Mouse (Mus musculus) embryonic facial prominence, embryonic 13.5 days (tissue): ENCODE data around the gene Map7d1. TPM values are rescaled to one million over a fixed set of nuclear protein-coding genes. Genes with fewer than 3 reads are reported as not detected.

Source experiments
- ATAC-seq: fragments of 200-750 bp; cut with Nextera tagmentation; 2 replicates; pipeline ENCODE4 v1.8.0; 2017; ENCODE audit warnings: low read depth; ENCODE audit not compliant: insufficient number of reproducible peaks, insufficient read depth, low FRiP score, low TSS enrichment
- H3K27ac ChIP-seq: fragments of 300-500 bp; sonication (generic); 2 replicates; pipeline ENCODE4 v1.5.1; 2015; ENCODE audit warnings: moderate library complexity, mild to moderate bottlenecking, inconsistent platforms
- H3K27me3 ChIP-seq: fragments of 300-500 bp; sonication (generic); 2 replicates; pipeline ENCODE4 v1.6.1; 2015; ENCODE audit warnings: mild to moderate bottlenecking, inconsistent platforms
- H3K36me3 ChIP-seq: fragments of 300-500 bp; sonication (generic); 2 replicates; pipeline ENCODE4 v1.6.1; 2015; ENCODE audit warnings: mild to moderate bottlenecking, inconsistent platforms
- H3K4me1 ChIP-seq: fragments of 300-500 bp; sonication (generic); 2 replicates; pipeline ENCODE4 v1.6.1; 2015; ENCODE audit warnings: inconsistent platforms
- H3K4me2 ChIP-seq: fragments of 300-500 bp; sonication (generic); 2 replicates; pipeline ENCODE4 v1.6.1; 2015; ENCODE audit warnings: moderate library complexity, mild to moderate bottlenecking, inconsistent platforms
- H3K4me3 ChIP-seq: fragments of 300-500 bp; sonication (generic); 2 replicates; pipeline ENCODE4 v1.5.1; 2015; ENCODE audit warnings: mild to moderate bottlenecking, inconsistent platforms
- H3K9ac ChIP-seq: fragments of 300-500 bp; sonication (generic); 2 replicates; pipeline ENCODE4 v1.6.1; 2015; ENCODE audit warnings: mild to moderate bottlenecking, inconsistent platforms
- H3K9me3 ChIP-seq: fragments of 300-500 bp; sonication (generic); 2 replicates; pipeline ENCODE4 v1.6.1; 2016; ENCODE audit warnings: inconsistent platforms
- WGBS: fragments of 180-500 bp; shearing (Covaris S2); methylation state at CpG from one replicate; pipeline ENCODE4 v1.1.7; 2015; ENCODE audit warnings: mixed read lengths; 5-methylcytosine and 5-hydroxymethylcytosine counted together
- polyA plus RNA-seq: library from polyadenylated mRNA; unstranded; fragments of >200 nt; fragmentation: Nextera tagmentation; extraction: Ambion mirVana; gene quantifications from 2 replicates; pipeline ENCODE4 v1.2.1, GENCODE M21; 2015

Gene Map7d1
- polyA plus RNA-seq, 1 experiment from 2014 or later: 57.0 TPM

DNA sequence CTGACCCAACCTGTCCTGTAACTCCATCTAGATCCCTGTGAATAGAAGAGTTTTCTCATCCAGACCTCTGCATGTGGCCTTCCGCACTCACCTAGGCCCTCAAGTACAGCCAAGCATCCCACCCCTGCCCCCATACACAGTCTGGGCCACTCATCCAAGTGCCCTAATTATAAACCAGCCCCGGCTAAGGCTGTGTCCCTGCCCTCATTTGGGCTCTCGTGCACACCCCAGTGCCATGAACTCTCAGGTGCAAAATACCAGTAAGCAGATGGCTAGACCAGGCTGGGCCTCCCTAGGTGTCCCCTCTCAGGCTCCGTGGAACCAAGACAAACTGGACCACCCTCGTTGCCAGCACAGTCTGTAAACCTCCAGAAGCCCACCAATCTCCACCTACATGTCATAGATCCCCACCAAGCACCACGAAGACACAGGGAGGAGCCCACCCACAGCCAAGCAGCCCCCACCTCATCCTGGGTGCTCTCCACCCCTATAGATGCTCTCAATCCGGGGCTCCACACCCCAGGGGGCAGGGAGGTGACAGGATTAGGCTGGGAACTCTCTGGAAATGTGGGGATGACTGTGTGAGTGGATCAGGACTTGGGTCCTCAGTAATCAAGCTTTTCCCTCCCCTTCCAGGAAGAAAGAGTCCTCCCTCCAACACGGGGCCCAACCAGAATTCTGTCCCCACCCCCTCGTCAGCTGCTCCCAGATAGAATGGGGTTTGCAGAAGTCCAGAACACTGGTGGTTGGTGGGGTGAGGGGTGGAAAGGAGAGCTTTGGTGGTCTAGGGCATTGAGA is 1.6 kb downstream of the Map7d1 start:
- H3K27ac ChIP-seq: peak overlapping the region; percentile 96
- H3K27me3 ChIP-seq: no peaks in the 10 kb centered on the region
- H3K4me3 ChIP-seq: peak overlapping the region; percentile 99
- ATAC-seq: no peak
- H3K36me3 ChIP-seq: no peaks in the 10 kb centered on the region
- H3K9me3 ChIP-seq: no peaks in the 10 kb centered on the region
- H3K9ac ChIP-seq: peak overlapping the region; percentile 99
- peak overlapping the region; percentile 96 for H3K4me2 ChIP-seq
- 16% methylated on average over 9 of the region's 9 CpGs for WGBS
- H3K4me1 ChIP-seq: peaks cover 71% of the 10 kb centered on the region

DNA sequence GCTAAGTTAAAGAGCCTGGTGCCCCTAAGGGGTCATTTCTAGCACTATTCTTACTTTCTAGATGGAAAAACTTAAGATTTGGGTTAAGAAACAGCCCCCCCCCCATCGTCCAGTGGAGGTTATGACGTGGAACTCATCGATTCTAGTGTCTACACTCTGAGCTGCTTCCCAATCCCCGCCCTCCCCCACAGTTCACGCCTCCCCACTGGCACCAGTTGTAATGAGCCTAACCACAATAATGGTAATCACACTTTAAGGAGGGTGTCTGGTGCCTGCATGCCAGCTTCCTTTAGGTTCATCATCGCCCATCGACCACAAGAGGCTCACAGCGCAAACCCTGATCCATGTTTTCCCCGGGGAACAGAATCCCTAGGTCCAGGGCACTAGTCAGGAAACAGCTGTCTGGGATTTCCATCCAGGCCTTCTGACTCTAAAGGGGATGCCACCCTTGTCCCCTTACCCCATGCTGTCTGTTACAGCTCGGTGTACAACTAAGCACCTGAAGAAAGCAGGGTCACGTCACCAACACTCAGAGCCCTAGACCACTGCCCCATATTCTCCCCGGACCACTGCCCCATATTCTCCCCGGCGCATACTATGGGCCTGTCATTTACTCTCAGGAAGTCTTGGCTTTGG is 2.4 kb downstream of the Map7d1 start:
- Histone ChIP-seq H3K27ac (peak overlapping the region; percentile 96; the same call in 1 of the 2 replicates), H3K4me3 (peak overlapping the region; percentile 99), H3K9me3 (no peaks in the 10 kb centered on the region), H3K4me2 (peak overlapping the region; percentile 96), H3K9ac (peak overlapping the region; percentile 99), H3K36me3 (no peaks in the 10 kb centered on the region), H3K4me1 (peaks cover 66% of the 10 kb centered on the region), H3K27me3 (no peaks in the 10 kb centered on the region)
- ATAC-seq: no peak
- 72% methylated on average over 14 of the region's 14 CpGs for WGBS

DNA sequence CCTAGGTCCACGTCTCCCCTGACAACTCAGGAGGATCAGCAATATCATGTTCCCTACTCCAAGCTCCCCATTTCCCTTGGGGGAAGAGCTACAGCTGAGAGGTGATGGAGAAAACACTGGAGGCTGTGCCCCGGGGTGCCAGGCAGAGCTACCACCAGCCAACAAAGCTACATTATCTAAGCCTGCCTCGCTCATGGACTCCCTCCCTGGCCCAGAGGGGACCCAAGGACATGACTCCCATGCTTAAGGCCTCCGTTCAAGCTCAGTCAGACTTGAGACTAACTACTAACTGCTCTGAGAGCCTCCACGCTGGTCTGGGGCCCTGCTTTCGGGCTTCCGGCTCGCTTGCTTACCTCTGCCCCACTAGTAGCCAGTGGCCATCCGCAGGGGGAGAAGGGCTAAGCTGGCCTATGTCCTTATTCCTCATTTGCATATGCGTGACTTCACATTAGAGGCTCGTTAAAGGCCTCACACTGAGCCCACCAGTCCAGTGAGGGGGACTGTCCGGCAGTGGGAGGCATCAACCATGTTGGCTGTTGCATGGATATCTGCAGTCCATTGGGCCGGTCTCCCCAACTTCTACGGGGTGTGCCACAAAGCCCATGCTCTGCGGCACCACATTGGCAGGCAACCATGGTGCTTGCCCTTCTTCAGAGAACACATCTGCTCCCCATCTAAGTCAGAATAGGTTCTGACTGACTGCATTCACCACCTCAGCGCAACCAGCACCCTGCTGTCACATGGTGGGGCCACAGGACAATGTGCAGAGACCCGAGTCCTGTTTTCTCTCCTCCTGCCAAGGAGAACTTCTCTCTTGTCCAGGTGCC is 3.5 kb downstream of the Map7d1 start:
- Histone ChIP-seq H3K4me2 (peak overlapping the region; percentile 17), H3K9me3 (no peaks in the 10 kb centered on the region), H3K27me3 (no peaks in the 10 kb centered on the region), H3K27ac (no peak overlapping the region), H3K4me1 (peaks cover 69% of the 10 kb centered on the region), H3K9ac (peak overlapping the region; percentile 59; the same call in 1 of the 2 replicates), H3K4me3 (no peak overlapping the region), H3K36me3 (no peaks in the 10 kb centered on the region; the same call in 1 of the 2 replicates)
- 70% methylated on average over 17 of the region's 17 CpGs for WGBS
- ATAC-seq: no peak

DNA sequence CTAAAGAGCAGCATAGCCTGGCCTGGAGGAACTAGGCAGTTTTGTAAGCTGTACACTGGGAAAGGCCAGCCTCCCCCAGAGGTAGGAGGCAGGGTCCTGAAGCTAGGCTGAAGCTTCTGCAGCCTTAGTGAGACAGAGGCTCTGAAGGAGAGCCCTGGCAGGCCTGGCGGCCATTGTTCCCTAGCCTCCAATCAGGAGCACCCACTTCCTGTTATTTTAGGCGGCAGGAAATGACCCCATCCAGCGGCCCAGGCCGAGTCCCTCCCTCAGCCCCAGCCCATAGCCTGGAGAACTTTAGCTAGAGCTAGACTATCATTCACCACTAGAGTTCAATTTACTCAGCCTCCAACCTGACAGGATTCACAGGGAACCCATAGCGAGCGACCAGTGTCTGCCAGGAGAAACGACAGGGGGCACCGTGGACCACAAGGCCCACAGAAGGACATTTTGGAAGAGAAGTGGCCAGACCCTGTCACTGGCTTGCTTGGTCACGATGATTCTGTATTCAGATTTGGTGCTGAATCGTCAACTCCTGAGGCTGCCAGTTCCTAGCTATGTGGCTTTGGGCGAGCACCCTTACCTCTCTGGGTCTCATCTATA is 4.4 kb downstream of the Map7d1 start:
- Histone ChIP-seq H3K4me2 (peak overlapping the region; percentile 17), H3K4me1 (peaks cover 67% of the 10 kb centered on the region)
- ATAC-seq: no peak

DNA sequence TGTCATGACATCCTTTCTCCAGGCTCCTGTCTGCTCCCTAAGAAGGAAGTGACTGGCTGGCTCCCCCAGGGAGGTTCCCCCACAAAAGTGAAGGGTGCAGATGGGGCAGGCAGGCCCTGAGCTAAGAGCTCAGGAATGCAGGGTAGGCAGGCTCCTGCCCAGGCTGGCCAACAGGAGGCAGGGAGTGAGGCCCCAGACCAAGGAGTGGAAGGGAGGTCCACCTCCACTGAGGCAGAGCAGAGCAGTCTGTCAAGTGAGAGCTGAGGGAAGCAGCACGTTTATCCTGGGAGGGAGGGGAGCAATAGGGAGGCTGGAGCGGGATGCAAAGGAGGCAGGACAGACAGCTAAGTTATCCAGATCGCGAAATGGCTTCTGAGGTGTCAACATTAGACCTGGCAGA is 5.5 kb downstream of the Map7d1 start:
- Histone ChIP-seq H3K4me3 (no peak overlapping the region), H3K4me2 (no peak overlapping the region), H3K27ac (no peak overlapping the region), H3K36me3 (peaks cover 8% of the 10 kb centered on the region), H3K9ac (peak overlapping the region; percentile 59), H3K4me1 (peaks cover 71% of the 10 kb centered on the region), H3K9me3 (no peaks in the 10 kb centered on the region), H3K27me3 (no peaks in the 10 kb centered on the region)
- 53% methylated on average over 4 of the region's 4 CpGs for WGBS
- ATAC-seq: no peak

More for the DNA sequence above, 4.4 kb downstream of the Map7d1 start:
- 53% methylated on average over 11 of the region's 11 CpGs for WGBS
- Histone ChIP-seq H3K9ac (peak overlapping the region; percentile 59), H3K4me3 (0 out of 2 replicates have a peak overlapping the region, but pooled peaks have one; percentile 10), H3K27me3 (no peaks in the 10 kb centered on the region), H3K36me3 (no peaks in the 10 kb centered on the region; the same call in 1 of the 2 replicates), H3K9me3 (no peaks in the 10 kb centered on the region), H3K27ac (0 out of 2 replicates have a peak overlapping the region, but pooled peaks have one; percentile 39)

DNA sequence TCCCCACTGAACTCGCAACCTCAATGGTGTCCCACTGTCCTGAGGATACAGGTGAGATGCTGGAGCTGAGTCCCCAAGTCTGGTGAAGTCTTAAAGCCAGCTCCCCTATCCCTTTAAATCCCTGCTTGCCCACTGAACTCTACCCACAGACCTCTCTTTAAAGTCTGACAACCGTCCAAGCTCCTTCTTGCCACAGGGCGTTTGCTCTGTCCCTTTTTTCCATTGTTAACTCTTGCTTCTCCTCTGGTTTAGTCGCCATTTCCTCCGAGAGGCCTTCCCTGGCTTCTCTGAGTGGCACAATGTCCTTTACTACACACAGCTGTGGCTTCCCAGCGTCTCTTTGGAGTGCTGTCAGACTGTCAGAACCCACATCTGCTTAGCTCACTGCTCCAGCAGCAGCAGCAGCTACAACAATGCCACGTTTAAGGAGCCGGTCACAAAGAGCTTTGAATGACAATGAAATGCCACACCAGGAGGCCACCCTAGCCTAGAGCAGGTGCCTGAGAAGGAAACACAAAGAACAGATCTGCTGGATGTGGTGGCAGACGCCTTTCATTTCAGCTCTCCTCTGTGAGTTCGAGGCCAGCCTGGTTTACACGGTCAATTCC is 7.8 kb downstream of the Map7d1 start:
- 0 out of 2 replicates have a peak overlapping the region, but pooled peaks have one; percentile 3 for H3K4me3 ChIP-seq
- 0 out of 2 replicates have a peak overlapping the region, but pooled peaks have one; percentile 16 for H3K27ac ChIP-seq
- H3K9me3 ChIP-seq: no peaks in the 10 kb centered on the region
- H3K4me2 ChIP-seq: peak overlapping the region; percentile 4; the same call in 1 of the 2 replicates
- peaks cover 10% of the 10 kb centered on the region for H3K36me3 ChIP-seq
- H3K27me3 ChIP-seq: no peaks in the 10 kb centered on the region
- H3K4me1 ChIP-seq: peaks cover 56% of the 10 kb centered on the region
- no peak for ATAC-seq
- peak overlapping the region; percentile 54; the same call in 1 of the 2 replicates for H3K9ac ChIP-seq
- WGBS: 21% methylated on average over 11 of the region's 11 CpGs

DNA sequence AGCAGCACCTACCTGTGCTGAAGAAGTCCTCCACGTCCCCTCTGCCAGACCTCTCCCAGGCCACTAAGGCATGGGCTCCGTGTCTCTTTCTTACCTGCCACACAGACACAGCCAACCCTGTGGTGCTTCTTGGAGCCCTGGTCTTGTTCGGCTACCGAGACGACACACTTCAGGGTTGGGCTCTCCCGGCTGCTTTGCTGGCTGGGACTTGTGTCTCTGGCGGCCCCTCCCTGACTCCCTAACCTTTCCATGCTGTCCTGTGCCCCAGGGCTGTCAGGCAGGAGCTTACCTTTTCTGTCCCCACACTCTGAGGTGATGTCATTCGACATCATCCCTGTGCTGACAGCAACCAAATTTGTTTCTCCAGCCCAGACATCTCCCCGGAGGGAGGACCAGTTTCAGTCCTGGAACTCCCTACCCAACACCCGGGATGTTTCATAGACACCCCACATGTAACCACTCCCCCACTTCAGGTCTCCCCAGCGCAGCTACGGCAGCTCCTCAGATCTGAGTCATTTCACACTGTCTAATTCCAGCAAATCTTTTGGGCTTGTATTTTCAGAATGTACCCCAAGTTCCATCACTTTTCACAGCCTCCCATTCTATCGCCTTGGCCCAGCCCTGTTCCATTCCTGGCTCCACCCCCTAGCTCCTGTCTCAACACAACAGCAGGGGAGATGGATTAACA is 9.8 kb downstream of the Map7d1 start:
- WGBS: 77% methylated on average over 13 of the region's 13 CpGs
- H3K27me3 ChIP-seq: no peaks in the 10 kb centered on the region
- no peak overlapping the region for H3K4me2 ChIP-seq
- H3K9ac ChIP-seq: peak overlapping the region; percentile 21; the same call in 1 of the 2 replicates
- H3K9me3 ChIP-seq: no peaks in the 10 kb centered on the region
- peaks cover 36% of the 10 kb centered on the region for H3K4me1 ChIP-seq
- no peak for ATAC-seq
- H3K4me3 ChIP-seq: no peak overlapping the region
- peaks cover 29% of the 10 kb centered on the region for H3K36me3 ChIP-seq
- H3K27ac ChIP-seq: no peak overlapping the region

DNA sequence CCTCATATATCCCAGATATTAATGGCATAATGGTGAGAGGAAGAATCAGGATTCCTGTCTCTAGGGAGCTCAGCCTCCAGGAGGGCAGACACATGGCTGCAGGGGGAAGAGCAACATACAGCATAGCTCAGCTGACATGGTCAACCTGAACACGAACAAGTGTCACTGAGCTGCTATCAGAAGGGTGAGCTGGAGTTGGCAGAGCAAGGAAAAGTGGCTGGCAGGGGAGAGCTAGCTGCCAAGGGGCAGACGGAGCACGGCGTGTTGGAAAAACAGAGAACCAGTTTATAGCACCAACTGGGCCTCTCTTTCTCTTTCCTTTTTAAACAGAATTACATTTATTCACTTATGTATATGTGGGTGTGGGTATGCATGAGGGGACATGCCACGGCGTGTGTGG is 13.6 kb downstream of the Map7d1 start:
- WGBS: 90% methylated on average over 6 of the region's 6 CpGs
- Histone ChIP-seq H3K27ac (no peak overlapping the region), H3K27me3 (no peaks in the 10 kb centered on the region), H3K4me2 (no peak overlapping the region), H3K4me3 (no peak overlapping the region), H3K4me1 (peaks cover 24% of the 10 kb centered on the region), H3K9me3 (no peaks in the 10 kb centered on the region), H3K9ac (no peak overlapping the region), H3K36me3 (peaks cover 65% of the 10 kb centered on the region)
- no peak for ATAC-seq

DNA sequence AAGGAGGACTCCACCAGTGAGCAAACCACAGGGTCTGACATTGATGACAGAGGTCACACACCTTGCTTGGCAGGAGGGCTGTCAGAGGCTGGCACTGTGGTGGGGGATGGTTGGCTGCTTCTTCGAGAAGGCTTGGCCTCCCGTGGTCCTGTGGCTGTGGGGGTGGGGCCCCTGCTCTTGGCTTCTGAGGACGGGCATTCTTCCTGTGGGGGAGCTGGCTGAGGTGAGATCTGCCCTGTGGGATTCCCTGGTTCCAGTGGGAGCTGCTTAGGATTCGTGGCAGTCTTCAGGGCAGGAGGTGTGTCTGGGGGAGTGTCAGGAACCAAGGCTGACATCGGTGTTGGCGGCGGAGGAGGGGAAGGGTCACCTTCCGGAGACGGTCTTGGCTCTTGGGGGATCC is 14.2 kb downstream of the Map7d1 start:
- ATAC-seq: no peak
- no peak overlapping the region for H3K4me2 ChIP-seq
- WGBS: 62% methylated on average over 9 of the region's 9 CpGs
- H3K4me3 ChIP-seq: no peak overlapping the region
- H3K27ac ChIP-seq: no peak overlapping the region
- no peaks in the 10 kb centered on the region for H3K9me3 ChIP-seq
- no peaks in the 10 kb centered on the region for H3K27me3 ChIP-seq
- H3K9ac ChIP-seq: no peak overlapping the region
- H3K36me3 ChIP-seq: peaks cover 71% of the 10 kb centered on the region
- peaks cover 19% of the 10 kb centered on the region for H3K4me1 ChIP-seq

DNA sequence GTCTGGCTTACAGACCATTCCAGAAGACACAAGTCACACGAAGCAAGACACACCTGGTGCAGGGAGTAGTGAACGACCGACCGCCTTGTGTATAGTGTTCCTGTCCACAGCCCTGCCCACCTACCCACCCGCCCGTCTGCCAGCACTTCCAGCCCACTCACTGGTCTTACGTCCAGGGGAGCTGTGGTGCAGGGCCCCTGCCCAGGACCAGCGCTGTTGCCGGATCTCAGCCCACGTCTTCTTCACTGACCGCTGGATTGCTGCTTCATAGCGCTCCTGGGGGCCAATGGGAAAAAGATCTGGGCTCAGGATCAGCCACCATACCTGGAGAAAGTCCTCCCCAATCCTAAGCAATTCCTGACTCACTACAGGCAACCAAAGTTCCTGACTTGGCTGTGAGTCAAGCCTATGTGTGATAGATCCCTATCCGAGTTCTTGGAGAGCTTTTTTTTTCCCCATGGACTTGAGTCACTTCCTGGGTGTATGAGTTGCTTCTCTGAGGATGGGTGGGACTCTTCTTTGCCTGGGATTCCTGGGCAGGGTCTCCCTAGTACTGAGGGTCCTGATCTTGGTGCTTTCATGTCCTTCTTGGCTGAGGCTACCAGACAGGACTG is 16.2 kb downstream of the Map7d1 start:
- no peak for ATAC-seq
- Histone ChIP-seq H3K4me3 (no peak overlapping the region), H3K4me2 (no peak overlapping the region), H3K27ac (no peak overlapping the region), H3K9me3 (no peaks in the 10 kb centered on the region), H3K36me3 (peaks cover 80% of the 10 kb centered on the region), H3K27me3 (no peaks in the 10 kb centered on the region), H3K9ac (no peak overlapping the region), H3K4me1 (peaks cover 12% of the 10 kb centered on the region)
- WGBS: 91% methylated on average over 13 of the region's 13 CpGs
